Mouse (Mus musculus) cerebellum, adult 2 months (tissue): ENCODE data around the gene Atp5e.

Source experiments
- CTCF ChIP-seq: fragments of 200-500 bp; IDR thresholded peaks from 2 replicates; pipeline ENCODE4 v1.5.1; 2011; ENCODE audit warnings: low read depth, mild to moderate bottlenecking, control low read depth, low read length, moderate library complexity, borderline replicate concordance; ENCODE audit not compliant: insufficient read depth
- POLR2A ChIP-seq: fragments of 200-500 bp; IDR thresholded peaks from 2 replicates; pipeline ENCODE4 v1.6.1; 2011; ENCODE audit warnings: low read length, control low read depth, borderline replicate concordance; ENCODE audit not compliant: insufficient read depth

DNA sequence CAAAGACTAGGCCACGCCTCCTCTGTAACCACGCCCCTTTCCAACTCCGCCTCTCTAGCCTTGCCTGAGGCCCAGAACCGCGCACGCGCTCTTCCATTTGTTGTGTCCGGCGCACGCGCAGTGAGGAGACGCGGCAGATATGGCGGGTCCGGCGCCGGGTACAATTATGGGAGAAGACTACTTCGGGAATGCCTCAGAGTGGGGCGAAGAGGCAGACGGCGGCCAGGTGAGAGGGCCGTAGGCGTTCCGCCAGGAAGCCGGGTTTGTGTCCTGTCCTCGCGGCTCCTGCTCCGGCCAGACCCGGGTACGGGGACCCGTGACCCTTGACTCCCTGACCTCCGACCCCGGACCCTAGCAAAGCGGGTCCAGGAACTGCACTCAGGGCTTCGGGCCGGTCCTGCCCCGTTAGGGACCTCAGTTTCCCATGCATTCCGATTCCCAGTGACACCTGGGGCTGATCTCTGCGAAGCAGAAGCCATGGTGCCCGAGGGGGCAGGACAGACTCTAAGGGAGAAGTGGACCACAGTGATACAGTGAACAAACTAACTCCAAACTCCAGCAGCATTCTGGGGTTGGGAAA is 48.1 kb downstream of the Atp5e start, which contains the start of gene Nelfcd:
- no peak for TF ChIP-seq CTCF
- TF ChIP-seq POLR2A: peak; percentile 56; the same call in 1 of the 2 replicates
